Mouse (Mus musculus): ENCODE results near the gene Cmpk1. TPM values are rescaled to one million over a fixed set of nuclear protein-coding genes. Genes with fewer than 3 reads are reported as not detected.

Cmpk1 gene
- total and polyA plus RNA-seq, 3 experiments, result 27.2 to 115 (median 92.1) TPM

DNA sequence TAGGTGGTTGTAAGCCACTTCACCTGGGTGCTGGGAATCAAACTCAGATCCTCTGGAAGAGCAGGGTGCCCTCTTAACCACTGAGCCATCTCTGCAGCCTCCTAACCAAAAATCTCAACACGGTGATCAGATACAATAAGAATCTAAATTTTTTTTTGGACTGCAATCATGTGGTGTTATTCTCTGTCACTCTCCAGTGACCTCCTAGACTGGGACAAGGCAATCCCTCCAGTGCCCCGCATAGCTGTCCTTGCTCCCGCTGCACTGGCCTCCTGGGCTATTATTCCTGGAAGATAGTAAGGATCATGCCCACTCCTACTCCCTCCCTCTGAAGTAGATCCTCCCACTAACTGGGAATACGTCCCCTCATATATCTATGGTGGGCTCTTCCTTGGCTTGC, 45.7 kb downstream of the Cmpk1 start:
- TF ChIP-seq HCFC1 (IDR thresholded peaks at IDR 0.05; ENCODE audit: low read depth, low read length) (no peak), MXI1 (IDR thresholded peaks at IDR 0.05; ENCODE audit: low read depth, low read length) (no peak), USF1 (IDR thresholded peaks at IDR 0.05; ENCODE audit: low read depth, low read length) (no peak), NELFE (IDR thresholded peaks at IDR 0.05; ENCODE audit: low read depth, low read length) (no peak), E2F4 (IDR thresholded peaks at IDR 0.05; ENCODE audit: insufficient replicate concordance, low read depth, low read length) (no peak), ZNF384 (IDR thresholded peaks at IDR 0.05; ENCODE audit: low read depth, low read length) (no peak), MEF2A (IDR thresholded peaks at IDR 0.05; ENCODE audit: borderline replicate concordance, low read depth, low read length) (no peak), CHD1 (IDR thresholded peaks at IDR 0.05; ENCODE audit: low read depth, low read length) (no peak), USF2 (conservative IDR thresholded peaks at IDR 0.05; ENCODE audit: low read depth, low read length) (no peak), ZMIZ1 (IDR thresholded peaks at IDR 0.05; ENCODE audit: low read depth, low read length) (no peak), UBTF (IDR thresholded peaks at IDR 0.05; ENCODE audit: low read depth, low read length) (no peak), ETS1 (conservative IDR thresholded peaks at IDR 0.05; ENCODE audit: low read depth, low read length) (no peak), CTCF (conservative IDR thresholded peaks at IDR 0.05 in 1 of 2, IDR thresholded peaks at IDR 0.05 in 1 of 2; ENCODE audit: low read depth in 2 of 2, low read length in 2 of 2) (no peak)
- dilution Hi-C loops (cut with MboI; ENCODE audit: extremely low pct_ligation_motif_present, extremely low pct_unique_long_range_greater_than_20kb, low sequenced_read_pairs), result no loop called here
- peaks cover 15% of the 10 kb centered on the region for H3K27me3 ChIP-seq (replicated peaks)

DNA sequence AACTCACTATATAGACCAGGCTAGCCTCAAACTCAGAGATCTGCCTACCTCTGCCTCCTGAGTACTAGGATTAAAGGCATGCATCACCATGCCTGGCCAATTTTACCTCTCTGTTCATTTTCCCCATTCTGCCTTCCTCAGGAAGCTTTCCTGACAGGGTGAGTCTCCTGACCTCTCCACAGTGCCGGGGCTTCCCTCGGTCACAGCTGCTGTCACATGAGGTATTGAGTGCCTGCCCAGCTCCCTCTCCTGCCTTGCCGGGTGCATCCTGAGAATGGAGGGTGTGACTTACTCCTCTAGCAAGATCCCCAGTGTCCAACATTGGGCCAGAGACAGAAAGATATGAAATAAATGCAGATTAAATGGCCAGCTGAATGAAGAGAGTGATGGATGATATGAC, 48.8 kb downstream of the Cmpk1 start:
- Histone ChIP-seq H3K9me3 (replicated peaks; ENCODE audit: low read length) (no peaks in the 10 kb centered on the region), H3K36me3 (replicated peaks in 1 of 2; ENCODE audit: control insufficient read depth in 1 of 2, insufficient read depth in 1 of 2, low read length in 1 of 2) (no peaks in the 10 kb centered on the region), H3K27ac (ENCODE audit: insufficient read depth, low read depth) (no peak overlapping the region), H3K4me3 (replicated peaks in 1 of 3; ENCODE audit: low read depth in 2 of 3, low read length in 2 of 3, poor library complexity in 1 of 3) (no peak overlapping the region), H3K4me1 (ENCODE audit: control insufficient read depth in 1 of 2, insufficient read depth in 2 of 2) (peaks cover 8 to 13% of the 10 kb centered on the region in 2 experiments), H3K27me3 (replicated peaks) (peaks cover 13% of the 10 kb centered on the region), H3K9ac (ENCODE audit: insufficient read depth, low read depth) (no peak overlapping the region), H3K79me2 (replicated peaks; ENCODE audit: control insufficient read depth, extremely low read depth, insufficient read depth, poor library complexity, severe bottlenecking) (no peaks in the 10 kb centered on the region), H3K4me2 (ENCODE audit: insufficient read depth, low read depth, poor library complexity, severe bottlenecking) (no peak overlapping the region)
- dilution Hi-C loops (cut with MboI; ENCODE audit: extremely low pct_ligation_motif_present, extremely low pct_unique_long_range_greater_than_20kb, low sequenced_read_pairs) (no loop called here), in situ Hi-C loops (cut with MboI; ENCODE audit: low pct_ligation_motif_present, low pct_unique_long_range_greater_than_20kb, low sequenced_read_pairs) (no loop called here)
- DNase-seq (ENCODE audit: extremely low read depth), result no peak
- no peak for TF ChIP-seq CTCF (conservative IDR thresholded peaks at IDR 0.05 in 1 of 2, IDR thresholded peaks at IDR 0.05 in 1 of 2; ENCODE audit: low read depth in 2 of 2, low read length in 2 of 2)
- no peak for TF ChIP-seq CHD1 (IDR thresholded peaks at IDR 0.05; ENCODE audit: low read depth, low read length)
- TF ChIP-seq RAD21 (IDR thresholded peaks at IDR 0.05; ENCODE audit: low read depth, low read length), result no peak
- no peak for TF ChIP-seq ZNF384 (IDR thresholded peaks at IDR 0.05; ENCODE audit: low read depth, low read length)
- TF ChIP-seq ZKSCAN1 (IDR thresholded peaks at IDR 0.05; ENCODE audit: borderline replicate concordance, low read depth, low read length), result no peak
- no peak for TF ChIP-seq UBTF (IDR thresholded peaks at IDR 0.05; ENCODE audit: low read depth, low read length)
- no peak for TF ChIP-seq SIN3A (IDR thresholded peaks at IDR 0.05; ENCODE audit: low read length)
- no peak for TF ChIP-seq GABPA (IDR thresholded peaks at IDR 0.05; ENCODE audit: insufficient replicate concordance, low read depth, low read length)
- TF ChIP-seq NRF1 (IDR thresholded peaks at IDR 0.05; ENCODE audit: low read depth, low read length), result no peak

More for the DNA sequence above, 45.7 kb downstream of the Cmpk1 start:
- DNase-seq (ENCODE audit: extremely low read depth), result no peak
- H3K4me2 ChIP-seq (ENCODE audit: insufficient read depth, low read depth, poor library complexity, severe bottlenecking), result no peak overlapping the region
- no peak overlapping the region for H3K4me3 ChIP-seq (replicated peaks in 1 of 3; ENCODE audit: low read depth in 2 of 3, low read length in 2 of 3, poor library complexity in 1 of 3)
- in situ Hi-C loops (cut with MboI; ENCODE audit: low pct_ligation_motif_present, low pct_unique_long_range_greater_than_20kb, low sequenced_read_pairs), result no loop called here
- no peaks in the 10 kb centered on the region for H3K9me3 ChIP-seq (replicated peaks; ENCODE audit: low read length)
- no peak overlapping the region for H3K9ac ChIP-seq (ENCODE audit: insufficient read depth, low read depth)
- H3K4me1 ChIP-seq (ENCODE audit: control insufficient read depth in 1 of 2, insufficient read depth in 2 of 2), result no peaks in the 10 kb centered on the region
- H3K27ac ChIP-seq (ENCODE audit: insufficient read depth, low read depth), result no peak overlapping the region
- no peaks in the 10 kb centered on the region for H3K36me3 ChIP-seq (replicated peaks in 1 of 2; ENCODE audit: control insufficient read depth in 1 of 2, insufficient read depth in 1 of 2, low read length in 1 of 2)
- no peaks in the 10 kb centered on the region for H3K79me2 ChIP-seq (replicated peaks; ENCODE audit: control insufficient read depth, extremely low read depth, insufficient read depth, poor library complexity, severe bottlenecking)

Data from CH12.LX (cell line).